Mouse (Mus musculus) brain, adult 2 months (tissue): ENCODE measurements at regions not wholly inside any gene's neighbourhood (a gene's known extent, or its start where the extent isn't known, plus 50 kb on each side); places are given as distances from the start of the nearest gene placed in this dataset.

Experiments
- DNase-seq: peaks from one replicate; pipeline ENCODE4 v3.0.0; 2011; ENCODE audit warnings: low read depth, low spot score

DNA sequence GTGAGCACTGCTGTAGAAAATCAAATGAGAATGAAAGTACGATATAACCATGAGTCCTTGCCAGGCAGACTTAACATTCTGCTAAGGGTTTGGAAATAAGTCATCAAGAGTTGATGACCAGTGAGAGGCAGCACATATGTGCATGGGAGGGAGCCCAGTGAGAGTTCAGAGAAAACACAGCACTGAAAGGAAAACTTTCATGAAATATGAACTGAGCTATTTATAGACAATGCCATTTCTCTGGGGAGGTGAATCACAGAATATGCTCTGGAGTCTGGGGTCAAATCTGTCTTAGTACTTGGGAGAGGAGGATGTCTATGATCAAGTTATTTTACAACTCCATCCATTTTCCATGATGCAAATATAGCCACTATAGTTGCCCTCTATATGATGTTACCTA is 579.4 kb upstream of the Isx start:
- DNase-seq, result no peak

DNA sequence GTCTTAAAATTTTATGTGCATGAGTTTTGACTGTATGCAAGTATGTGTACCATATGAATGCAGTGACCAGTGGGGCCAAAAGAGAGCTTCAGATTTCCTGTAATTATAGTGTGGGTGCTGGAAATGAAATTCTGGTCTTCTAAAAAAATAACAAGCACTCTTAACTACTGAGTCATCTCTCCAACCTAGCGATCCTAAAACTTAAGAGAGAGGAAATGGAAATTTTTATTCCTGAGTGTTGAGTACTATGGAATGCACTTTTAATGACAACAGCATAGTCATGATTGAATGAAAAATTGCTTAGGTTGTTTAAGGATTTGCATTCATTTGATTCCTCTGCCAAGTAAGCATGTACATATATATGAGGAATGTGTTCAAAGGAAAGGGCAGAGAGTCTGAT is 575.3 kb upstream of the Isx start:
- DNase-seq, result no peak

DNA sequence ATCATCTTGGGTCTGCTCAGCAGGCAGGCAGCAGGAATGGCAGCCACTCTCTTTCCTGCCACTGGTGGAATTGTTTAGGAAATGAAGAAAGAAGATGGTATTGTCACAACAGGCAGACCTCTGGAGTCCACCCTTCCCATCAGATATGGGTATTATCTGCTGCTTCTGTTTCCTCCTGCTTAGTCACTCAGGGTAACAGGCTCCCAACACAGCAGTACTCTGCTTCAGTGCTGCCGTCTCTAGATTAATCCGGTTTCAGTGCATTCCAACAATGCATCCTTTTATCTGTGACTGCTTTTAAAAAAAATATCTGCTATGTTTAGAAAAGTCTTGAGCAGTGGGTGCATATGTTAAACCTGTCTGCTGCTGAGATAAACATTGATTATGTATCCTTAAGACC is 563.2 kb upstream of the Isx start:
- peak; percentile 11 for DNase-seq

DNA sequence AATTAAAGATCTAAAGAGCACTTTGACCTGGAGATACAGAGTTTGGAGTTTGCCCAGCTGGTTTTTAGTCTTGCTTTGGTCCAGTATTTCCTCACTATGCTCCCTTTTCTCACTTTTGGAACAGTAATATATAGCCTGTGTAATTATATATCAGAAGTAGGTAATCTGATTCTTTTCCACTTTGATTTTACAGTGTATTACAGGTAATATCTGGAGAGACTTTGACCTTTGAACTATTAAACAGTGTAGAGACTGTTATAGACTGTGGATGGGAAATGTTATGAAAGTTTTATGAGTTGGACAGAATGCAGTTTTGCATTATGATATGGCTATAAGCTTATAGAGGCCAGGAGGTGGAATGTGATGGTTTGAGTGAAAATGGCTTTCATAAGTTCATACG is 557.6 kb upstream of the Isx start:
- DNase-seq, result no peak

DNA sequence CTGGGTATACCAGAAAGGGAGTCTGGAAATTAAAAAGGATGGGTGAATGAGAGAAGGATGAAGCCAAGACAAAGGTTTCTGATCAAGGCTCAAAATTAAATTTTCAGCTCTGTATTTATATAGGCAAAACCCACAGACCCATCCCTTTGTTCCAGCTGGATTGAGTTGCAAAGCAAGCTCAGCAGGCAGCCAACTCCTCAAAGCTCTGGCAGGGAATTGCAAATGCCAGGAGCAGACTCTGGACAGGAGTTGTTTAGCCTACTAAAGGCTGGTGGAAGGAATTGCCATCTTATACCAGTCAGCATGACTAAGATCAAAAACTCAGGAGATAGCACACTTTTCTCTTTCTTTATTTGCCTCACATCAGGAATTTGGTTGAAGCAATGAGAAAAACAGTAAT is 545.5 kb upstream of the Isx start:
- DNase-seq, result peak; percentile 6

DNA sequence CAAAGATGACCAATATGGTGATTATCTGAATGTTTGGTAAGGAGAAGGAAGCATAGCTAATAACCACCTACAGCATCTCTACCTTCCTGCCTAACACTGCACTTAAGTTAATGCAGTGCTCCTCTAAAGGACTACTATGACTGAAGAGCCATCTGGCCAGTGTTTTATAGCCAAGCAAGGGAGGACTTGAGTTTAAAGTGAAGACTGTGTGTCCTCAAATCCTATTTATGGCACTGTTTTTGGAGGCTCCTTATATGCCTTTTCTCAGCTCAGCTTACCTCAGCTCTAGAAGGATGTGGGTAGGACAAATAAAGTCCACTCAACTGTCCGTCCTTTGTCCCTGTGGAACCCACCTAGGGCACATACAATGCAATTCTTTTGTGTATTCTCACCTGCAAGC is 529.0 kb upstream of the Isx start:
- peak; percentile 32 for DNase-seq
